Mouse (Mus musculus) kidney, postnatal 10 days (tissue): ENCODE measurements around the gene 2810004N23Rik.

Experiments used
- DNase-seq: peaks from one replicate; pipeline ENCODE4 v3.0.0; 2021; ENCODE audit warnings: mixed read lengths

The 2810004N23Rik gene

GRCm38 (mm10) chr8:124863729-124864128 lies 809 bp upstream of the 2810004N23Rik start:
- no peak for DNase-seq

- DNase-seq: no peak
Observed at GRCm38 (mm10) chr8:124863163-124863677, 300 bp upstream of the 2810004N23Rik start.

GRCm38 (mm10) chr8:124860188-124860587 lies 2.7 kb downstream of the 2810004N23Rik start:
- DNase-seq: no peak

GRCm38 (mm10) chr8:124859466-124859865 lies 3.5 kb downstream of the 2810004N23Rik start:
- DNase-seq: peak; percentile 42

- DNase-seq: no peak
Observed at GRCm38 (mm10) chr8:124853511-124853910, 9.4 kb downstream of the 2810004N23Rik start.

GRCm38 (mm10) chr8:124845573-124845972 lies 17.3 kb downstream of the 2810004N23Rik start:
- no peak for DNase-seq

- DNase-seq: no peak
Observed at GRCm38 (mm10) chr8:124845131-124845530, 17.8 kb downstream of the 2810004N23Rik start.

- peak; percentile 19 for DNase-seq
Observed at GRCm38 (mm10) chr8:124842929-124843328, 20.0 kb downstream of the 2810004N23Rik start.

GRCm38 (mm10) chr8:124841775-124842174 lies 21.1 kb downstream of the 2810004N23Rik start:
- no peak for DNase-seq

GRCm38 (mm10) chr8:124840900-124841299 lies 22.0 kb downstream of the 2810004N23Rik start:
- no peak for DNase-seq

GRCm38 (mm10) chr8:124839371-124839770 lies 23.5 kb downstream of the 2810004N23Rik start:
- DNase-seq: peak; percentile 18

GRCm38 (mm10) chr8:124837956-124838355 lies 25.0 kb downstream of the 2810004N23Rik start:
- no peak for DNase-seq

GRCm38 (mm10) chr8:124836907-124837306 lies 26.0 kb downstream of the 2810004N23Rik start:
- no peak for DNase-seq

- no peak for DNase-seq
Observed at GRCm38 (mm10) chr8:124836273-124836672, 26.6 kb downstream of the 2810004N23Rik start.

GRCm38 (mm10) chr8:124835848-124836247 lies 27.1 kb downstream of the 2810004N23Rik start:
- no peak for DNase-seq

- DNase-seq: peak; percentile 14
Observed at GRCm38 (mm10) chr8:124833430-124834205, 29.3 kb downstream of the 2810004N23Rik start.

- DNase-seq: no peak
Observed at GRCm38 (mm10) chr8:124831941-124832340, 31.0 kb downstream of the 2810004N23Rik start.

- DNase-seq: peak; percentile 18
Observed at GRCm38 (mm10) chr8:124831531-124831930, 31.4 kb downstream of the 2810004N23Rik start.

GRCm38 (mm10) chr8:124830050-124830449 lies 32.9 kb downstream of the 2810004N23Rik start:
- DNase-seq: no peak

GRCm38 (mm10) chr8:124828561-124829240 lies 34.2 kb downstream of the 2810004N23Rik start:
- no peak for DNase-seq

GRCm38 (mm10) chr8:124827387-124827786 lies 35.5 kb downstream of the 2810004N23Rik start:
- DNase-seq: peak; percentile 80

- peak; percentile 55 for DNase-seq
Observed at GRCm38 (mm10) chr8:124826658-124827057, 36.3 kb downstream of the 2810004N23Rik start.

GRCm38 (mm10) chr8:124823497-124823896 lies 39.4 kb downstream of the 2810004N23Rik start:
- DNase-seq: no peak

- DNase-seq: peak; percentile 50
Observed at GRCm38 (mm10) chr8:124820125-124820524, 42.8 kb downstream of the 2810004N23Rik start.
